Mouse (Mus musculus) ES-E14 (cell line): ENCODE measurements around the gene Chn2. TPM values are rescaled to one million over a fixed set of nuclear protein-coding genes. Genes with fewer than 3 reads are reported as not detected.

Source experiments
- DNase-seq: peaks from one replicate; pipeline ENCODE4 v3.0.0-alpha.2; 2013; ENCODE audit warnings: low read depth, low spot score
- H3K27ac ChIP-seq: 2 replicates; pipeline ENCODE4 v1.5.1; 2012; ENCODE audit warnings: low read depth, mild to moderate bottlenecking, low read length, moderate library complexity, mixed read lengths; ENCODE audit not compliant: poor library complexity, insufficient read depth, severe bottlenecking
- H3K36me3 ChIP-seq: 2 replicates; pipeline ENCODE4 v1.6.1; 2012; ENCODE audit warnings: mild to moderate bottlenecking, low read length, moderate library complexity, mixed read lengths; ENCODE audit not compliant: control insufficient read depth, poor library complexity, insufficient read depth, severe bottlenecking
- H3K4me1 ChIP-seq, 2 experiments: fragments of 150-350 bp in 1 of 2; sonication (generic) in 1 of 2; 2 replicates each; pipeline ENCODE4 v1.6.1; 2012; ENCODE audit warnings: low read length in 2 of 2, mild to moderate bottlenecking in 1 of 2, mixed read lengths in 1 of 2; ENCODE audit not compliant: control insufficient read depth in 2 of 2, insufficient read depth in 2 of 2, poor library complexity in 1 of 2
- H3K4me3 ChIP-seq, 2 experiments: fragments of 150-350 bp in 1 of 2; sonication (generic) in 1 of 2; 2 replicates each; pipeline ENCODE4 v1.5.1; 2012; ENCODE audit warnings: low read length in 2 of 2, low read depth in 1 of 2, mild to moderate bottlenecking in 1 of 2, mixed read lengths in 1 of 2; ENCODE audit not compliant: insufficient read depth in 1 of 2, poor library complexity in 1 of 2, severe bottlenecking in 1 of 2
- H3K9ac ChIP-seq: 2 replicates; pipeline ENCODE4 v1.6.1; 2012; ENCODE audit warnings: low read depth, mild to moderate bottlenecking, low read length, mixed read lengths; ENCODE audit not compliant: poor library complexity, insufficient read depth, severe bottlenecking
- H3K9me3 ChIP-seq: fragments of 150-350 bp; sonication (generic); 2 replicates; pipeline ENCODE4 v1.6.1; 2012; ENCODE audit warnings: low read depth, mild to moderate bottlenecking, low read length; ENCODE audit not compliant: control insufficient read depth, insufficient read depth
- CHD2 ChIP-seq: IDR thresholded peaks from 2 replicates; pipeline ENCODE4 v1.6.1; 2014; ENCODE audit warnings: mild to moderate bottlenecking, low read depth, low read length, inconsistent platforms
- HCFC1 ChIP-seq: IDR thresholded peaks from 2 replicates; pipeline ENCODE4 v1.6.1; 2012; ENCODE audit warnings: low read length, inconsistent platforms, borderline replicate concordance; ENCODE audit not compliant: insufficient read depth
- MAFK ChIP-seq: IDR thresholded peaks from 2 replicates; pipeline ENCODE4 v1.6.1; 2014; ENCODE audit warnings: mild to moderate bottlenecking, low read depth, low read length, inconsistent platforms; ENCODE audit not compliant: insufficient read depth
- ZC3H11A ChIP-seq: IDR thresholded peaks from 2 replicates; pipeline ENCODE4 v1.6.1; 2012; ENCODE audit warnings: low read depth, mild to moderate bottlenecking, inconsistent platforms, low read length, borderline replicate concordance
- ZNF384 ChIP-seq: IDR thresholded peaks from 2 replicates; pipeline ENCODE4 v1.6.1; 2012; ENCODE audit warnings: low read depth, low read length, inconsistent platforms
- in situ Hi-C, 2 experiments: fragments of 600-800 bp; cut with MboI; formaldehyde crosslinking; loops; one replicate each; pipeline ENCODE4 v1.15.1; 2025; ENCODE audit warnings: low sequenced_read_pairs in 2 of 2, inconsistent platforms in 1 of 2; ENCODE audit not compliant: unreplicated experiment in 2 of 2
- total RNA-seq: library from RNA; depleted of rRNA; stranded (reverse); fragments of 300-350 nt; gene quantifications from 2 replicates; pipeline ENCODE4 v1.2.3, GENCODE M21; 2012

The Chn2 gene
- total RNA-seq, 1 experiment: 7.1 TPM

DNA sequence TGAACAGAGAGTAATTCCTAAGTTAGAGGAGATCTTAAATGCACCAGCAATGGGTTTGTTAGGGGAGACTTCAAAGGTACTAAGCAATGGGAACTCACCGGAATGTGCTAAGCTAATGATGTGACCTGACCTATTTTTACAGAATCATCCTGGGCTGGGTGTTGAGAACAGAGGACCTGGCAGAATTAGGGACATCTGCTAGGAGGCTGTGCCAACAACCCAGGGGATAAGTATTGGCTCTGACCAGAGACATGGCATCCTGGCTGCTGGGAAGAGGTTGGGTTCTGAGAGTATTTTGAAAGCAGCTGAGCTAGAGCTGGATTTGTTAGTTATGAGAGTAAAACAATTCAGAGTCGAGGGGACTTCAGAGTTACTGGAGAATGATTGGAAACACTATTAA, 40.5 kb downstream of the Chn2 start:
- H3K4me1 ChIP-seq: peaks cover 8 to 9% of the 10 kb centered on the region in 2 experiments; a peak in 3 of 4 replicates
- TF ChIP-seq ZC3H11A: no peak
- no peak for TF ChIP-seq HCFC1
- TF ChIP-seq ZNF384: no peak
- no peak for TF ChIP-seq CHD2
- TF ChIP-seq MAFK: no peak
- H3K36me3 ChIP-seq: no peaks in the 10 kb centered on the region
- H3K4me3 ChIP-seq: no peak overlapping the region
- H3K9me3 ChIP-seq: no peaks in the 10 kb centered on the region
- in situ Hi-C loops: no loop called here
- no peak overlapping the region for H3K9ac ChIP-seq
- H3K27ac ChIP-seq: no peak overlapping the region
- no peak for DNase-seq

- Histone ChIP-seq H3K9ac (no peak overlapping the region), H3K4me1 (peaks cover 10 to 12% of the 10 kb centered on the region in 2 experiments; a peak in 3 of 4 replicates), H3K4me3 (no peak overlapping the region), H3K36me3 (no peaks in the 10 kb centered on the region), H3K27ac (no peak overlapping the region), H3K9me3 (no peaks in the 10 kb centered on the region)
- no peak for TF ChIP-seq HCFC1
- no peak for TF ChIP-seq ZC3H11A
- no peak for TF ChIP-seq MAFK
- TF ChIP-seq ZNF384: no peak
- DNase-seq: no peak
- in situ Hi-C loops: no loop called here
Observed at GRCm38 (mm10) chr6:54080518-54081285, 41.3 kb downstream of the Chn2 start.

GRCm38 (mm10) chr6:54082576-54082975, 43.2 kb downstream of the Chn2 start:
- Histone ChIP-seq H3K4me1 (peaks cover 10 to 12% of the 10 kb centered on the region in 2 experiments; a peak in 3 of 4 replicates), H3K9ac (no peak overlapping the region), H3K27ac (no peak overlapping the region), H3K9me3 (no peaks in the 10 kb centered on the region), H3K36me3 (no peaks in the 10 kb centered on the region), H3K4me3 (no peak overlapping the region)
- no peak for DNase-seq
- in situ Hi-C loops: no loop called here
- no peak for TF ChIP-seq HCFC1
- no peak for TF ChIP-seq CHD2
- no peak for TF ChIP-seq ZC3H11A
- TF ChIP-seq ZNF384: no peak
- TF ChIP-seq MAFK: no peak

- H3K36me3 ChIP-seq: no peaks in the 10 kb centered on the region
- no peak for TF ChIP-seq CHD2
- TF ChIP-seq ZNF384: no peak
- no peak for TF ChIP-seq ZC3H11A
- no peak for TF ChIP-seq HCFC1
- TF ChIP-seq MAFK: no peak
- H3K9ac ChIP-seq: no peak overlapping the region
- H3K9me3 ChIP-seq: no peaks in the 10 kb centered on the region
- H3K4me3 ChIP-seq: no peak overlapping the region
- H3K27ac ChIP-seq: no peak overlapping the region
- no peak for DNase-seq
- peaks cover 11 to 12% of the 10 kb centered on the region in 2 experiments; a peak in 3 of 4 replicates for H3K4me1 ChIP-seq
- in situ Hi-C loops: no loop called here
Observed at GRCm38 (mm10) chr6:54084046-54084445, 44.7 kb downstream of the Chn2 start.
